Mouse (Mus musculus): Measurements from ENCODE around the gene Slc25a34. TPM values are rescaled to one million over a fixed set of nuclear protein-coding genes. Genes with fewer than 3 reads are reported as not detected.

The Slc25a34 gene
- polyA plus RNA-seq, 1 experiment, result 0.82 TPM

- H3K4me1 ChIP-seq (ENCODE audit: control insufficient read depth, insufficient read depth, low read length), result peaks cover 18% of the 10 kb centered on the region
- peak overlapping the region; percentile 59 for H3K27ac ChIP-seq (ENCODE audit: insufficient read depth, low read length)
- peak overlapping the region; percentile 53 for H3K9ac ChIP-seq (ENCODE audit: low read depth, poor library complexity, severe bottlenecking)
Measured at GRCm38 (mm10) chr4:141571934-141572333, 51.7 kb downstream of the Slc25a34 start.

GRCm38 (mm10) chr4:141571337-141571739, 52.3 kb downstream of the Slc25a34 start:
- TF ChIP-seq EP300 (IDR thresholded peaks at IDR 0.05; ENCODE audit: insufficient read depth, low read depth, low read length) (peak; percentile 100), POLR2A (IDR thresholded peaks at IDR 0.05; ENCODE audit: insufficient read depth, low read length) (peak; percentile 31), CTCF (IDR thresholded peaks at IDR 0.05; ENCODE audit: low read depth, low read length) (no peak)
- H3K9me3 ChIP-seq (replicated peaks; ENCODE audit: control insufficient read depth, insufficient read depth, low read length, poor library complexity, severe bottlenecking), result no peaks in the 10 kb centered on the region
- H3K9ac ChIP-seq (ENCODE audit: low read depth, poor library complexity, severe bottlenecking), result peak overlapping the region; percentile 45
- peak overlapping the region; percentile 55 for H3K4me3 ChIP-seq (ENCODE audit: low read depth, low read length)
- peak overlapping the region; percentile 57 for H3K27ac ChIP-seq (ENCODE audit: insufficient read depth, low read length)
- H3K27me3 ChIP-seq (ENCODE audit: control insufficient read depth, insufficient read depth, low read length, poor library complexity, severe bottlenecking), result no peaks in the 10 kb centered on the region
- H3K4me1 ChIP-seq (ENCODE audit: control insufficient read depth, insufficient read depth, low read length), result peaks cover 18% of the 10 kb centered on the region
- H3K36me3 ChIP-seq (ENCODE audit: control insufficient read depth, insufficient read depth, low read length, poor library complexity, severe bottlenecking), result no peaks in the 10 kb centered on the region

More at GRCm38 (mm10) chr4:141571934-141572333, 51.7 kb downstream of the Slc25a34 start:
- Histone ChIP-seq H3K9me3 (replicated peaks; ENCODE audit: control insufficient read depth, insufficient read depth, low read length, poor library complexity, severe bottlenecking) (no peaks in the 10 kb centered on the region), H3K27me3 (ENCODE audit: control insufficient read depth, insufficient read depth, low read length, poor library complexity, severe bottlenecking) (no peaks in the 10 kb centered on the region), H3K36me3 (ENCODE audit: control insufficient read depth, insufficient read depth, low read length, poor library complexity, severe bottlenecking) (no peaks in the 10 kb centered on the region), H3K4me3 (ENCODE audit: low read depth, low read length) (peak overlapping the region; percentile 20)
- TF ChIP-seq CTCF (IDR thresholded peaks at IDR 0.05; ENCODE audit: low read depth, low read length) (no peak), EP300 (IDR thresholded peaks at IDR 0.05; ENCODE audit: insufficient read depth, low read depth, low read length) (peak; percentile 91)

GRCm38 (mm10) chr4:141570821-141571220, 52.8 kb downstream of the Slc25a34 start:
- peaks cover 18% of the 10 kb centered on the region for H3K4me1 ChIP-seq (ENCODE audit: control insufficient read depth, insufficient read depth, low read length)
- H3K4me3 ChIP-seq (ENCODE audit: low read depth, low read length), result peak overlapping the region; percentile 55
- H3K36me3 ChIP-seq (ENCODE audit: control insufficient read depth, insufficient read depth, low read length, poor library complexity, severe bottlenecking), result no peaks in the 10 kb centered on the region
- TF ChIP-seq POLR2A (IDR thresholded peaks at IDR 0.05; ENCODE audit: insufficient read depth, low read length), result no peak
- no peak for TF ChIP-seq EP300 (IDR thresholded peaks at IDR 0.05; ENCODE audit: insufficient read depth, low read depth, low read length)
- TF ChIP-seq CTCF (IDR thresholded peaks at IDR 0.05; ENCODE audit: low read depth, low read length), result no peak
- no peaks in the 10 kb centered on the region for H3K27me3 ChIP-seq (ENCODE audit: control insufficient read depth, insufficient read depth, low read length, poor library complexity, severe bottlenecking)
- peak overlapping the region; percentile 57 for H3K27ac ChIP-seq (ENCODE audit: insufficient read depth, low read length)
- no peaks in the 10 kb centered on the region for H3K9me3 ChIP-seq (replicated peaks; ENCODE audit: control insufficient read depth, insufficient read depth, low read length, poor library complexity, severe bottlenecking)
- H3K9ac ChIP-seq (ENCODE audit: low read depth, poor library complexity, severe bottlenecking), result peak overlapping the region; percentile 45

GRCm38 (mm10) chr4:141570004-141570403, 53.6 kb downstream of the Slc25a34 start:
- Histone ChIP-seq H3K4me1 (ENCODE audit: control insufficient read depth, insufficient read depth, low read length) (peaks cover 18% of the 10 kb centered on the region), H3K36me3 (ENCODE audit: control insufficient read depth, insufficient read depth, low read length, poor library complexity, severe bottlenecking) (no peaks in the 10 kb centered on the region), H3K9me3 (replicated peaks; ENCODE audit: control insufficient read depth, insufficient read depth, low read length, poor library complexity, severe bottlenecking) (no peaks in the 10 kb centered on the region), H3K4me3 (ENCODE audit: low read depth, low read length) (peak overlapping the region; percentile 24; the same call in 1 of the 2 replicates), H3K27ac (ENCODE audit: insufficient read depth, low read length) (peak overlapping the region; percentile 95), H3K27me3 (ENCODE audit: control insufficient read depth, insufficient read depth, low read length, poor library complexity, severe bottlenecking) (no peaks in the 10 kb centered on the region), H3K9ac (ENCODE audit: low read depth, poor library complexity, severe bottlenecking) (no peak overlapping the region)
- TF ChIP-seq EP300 (IDR thresholded peaks at IDR 0.05; ENCODE audit: insufficient read depth, low read depth, low read length) (peak; percentile 100), POLR2A (IDR thresholded peaks at IDR 0.05; ENCODE audit: insufficient read depth, low read length) (no peak)

GRCm38 (mm10) chr4:141568966-141569365, 54.7 kb downstream of the Slc25a34 start:
- TF ChIP-seq POLR2A (IDR thresholded peaks at IDR 0.05; ENCODE audit: insufficient read depth, low read length) (no peak), EP300 (IDR thresholded peaks at IDR 0.05; ENCODE audit: insufficient read depth, low read depth, low read length) (no peak), CTCF (IDR thresholded peaks at IDR 0.05; ENCODE audit: low read depth, low read length) (no peak)
- Histone ChIP-seq H3K27ac (ENCODE audit: insufficient read depth, low read length) (peak overlapping the region; percentile 95), H3K27me3 (ENCODE audit: control insufficient read depth, insufficient read depth, low read length, poor library complexity, severe bottlenecking) (no peaks in the 10 kb centered on the region), H3K9me3 (replicated peaks; ENCODE audit: control insufficient read depth, insufficient read depth, low read length, poor library complexity, severe bottlenecking) (no peaks in the 10 kb centered on the region), H3K36me3 (ENCODE audit: control insufficient read depth, insufficient read depth, low read length, poor library complexity, severe bottlenecking) (no peaks in the 10 kb centered on the region), H3K4me3 (ENCODE audit: low read depth, low read length) (no peak overlapping the region), H3K9ac (ENCODE audit: low read depth, poor library complexity, severe bottlenecking) (peak overlapping the region; percentile 6; the same call in 1 of the 2 replicates), H3K4me1 (ENCODE audit: control insufficient read depth, insufficient read depth, low read length) (peaks cover 18% of the 10 kb centered on the region)

Other genes with a start within 250 kb of the Slc25a34 start
- not detected in 2 replicates for gene Clcnka, start 225.1 kb downstream of the Slc25a34 start, polyA plus RNA-seq (2011; ENCODE audit: insufficient read depth, insufficient read length, low read depth, missing spikeins)
- gene Clcnkb, start 207.8 kb downstream of the Slc25a34 start, polyA plus RNA-seq (2011; ENCODE audit: insufficient read depth, insufficient read length, low read depth, missing spikeins), result 1.0 and 1.5 TPM in 2 replicates
- gene Hspb7, start 203.0 kb downstream of the Slc25a34 start, polyA plus RNA-seq (2011; ENCODE audit: insufficient read depth, insufficient read length, low read depth, missing spikeins), result 0.40 TPM in 1 of 2 replicates, not detected in the other
- not detected in 2 replicates for gene Srarp, start 187.7 kb downstream of the Slc25a34 start, polyA plus RNA-seq (2011; ENCODE audit: insufficient read depth, insufficient read length, low read depth, missing spikeins)
- gene Zbtb17, start 179.2 kb downstream of the Slc25a34 start, polyA plus RNA-seq (2011; ENCODE audit: insufficient read depth, insufficient read length, low read depth, missing spikeins), result 16.4 and 17.1 TPM in 2 replicates
- gene Spen, start 85.2 kb downstream of the Slc25a34 start, polyA plus RNA-seq (2011; ENCODE audit: insufficient read depth, insufficient read length, low read depth, missing spikeins), result 39.6 and 46.9 TPM in 2 replicates
- gene Fblim1, start 17.7 kb downstream of the Slc25a34 start, polyA plus RNA-seq (2011; ENCODE audit: insufficient read depth, insufficient read length, low read depth, missing spikeins), result 73.8 and 76.6 TPM in 2 replicates
- gene Tmem82, start 5.2 kb downstream of the Slc25a34 start, polyA plus RNA-seq (2011; ENCODE audit: insufficient read depth, insufficient read length, low read depth, missing spikeins), result 3.4 and 4.5 TPM in 2 replicates
- 11.1 and 15.1 TPM in 2 replicates for gene Plekhm2, start 41.1 kb upstream of the Slc25a34 start, polyA plus RNA-seq (2011; ENCODE audit: insufficient read depth, insufficient read length, low read depth, missing spikeins)
- 4.1 TPM in 1 of 2 replicates, not detected in the other for gene Rsc1a1, start 61.8 kb upstream of the Slc25a34 start, polyA plus RNA-seq (2011; ENCODE audit: insufficient read depth, insufficient read length, low read depth, missing spikeins)
- 46.0 and 50.3 TPM in 2 replicates for gene Ddi2, start 99.6 kb upstream of the Slc25a34 start, polyA plus RNA-seq (2011; ENCODE audit: insufficient read depth, insufficient read length, low read depth, missing spikeins)
- gene Agmat, start 122.9 kb upstream of the Slc25a34 start, polyA plus RNA-seq (2011; ENCODE audit: insufficient read depth, insufficient read length, low read depth, missing spikeins), result not detected in 2 replicates
- 9.1 and 10.5 TPM in 2 replicates for gene Dnajc16, start 167.1 kb upstream of the Slc25a34 start, polyA plus RNA-seq (2011; ENCODE audit: insufficient read depth, insufficient read length, low read depth, missing spikeins)
- 17.6 and 20.7 TPM in 2 replicates for gene Casp9, start 169.8 kb upstream of the Slc25a34 start, polyA plus RNA-seq (2011; ENCODE audit: insufficient read depth, insufficient read length, low read depth, missing spikeins)
- not detected in 2 replicates for gene Cela2a, start 202.3 kb upstream of the Slc25a34 start, polyA plus RNA-seq (2011; ENCODE audit: insufficient read depth, insufficient read length, low read depth, missing spikeins)
- not detected in 2 replicates for gene Ctrc, start 222.5 kb upstream of the Slc25a34 start, polyA plus RNA-seq (2011; ENCODE audit: insufficient read depth, insufficient read length, low read depth, missing spikeins)